Mouse (Mus musculus) stomach, postnatal 0 days (tissue): ENCODE measurements around the gene Rnf220. TPM values are rescaled to one million over a fixed set of nuclear protein-coding genes. Genes with fewer than 3 reads are reported as not detected.

ENCODE experiments used
- ATAC-seq: fragments of 200-750 bp; cut with Nextera tagmentation; 2 replicates; pipeline ENCODE4 v1.8.0; 2017; ENCODE audit not compliant: low FRiP score, low TSS enrichment
- DNase-seq: peaks from one replicate; pipeline ENCODE4 v3.0.0-alpha.2; 2016; ENCODE audit warnings: low spot score
- H3K27ac ChIP-seq: fragments of 300-500 bp; sonication (generic); replicated peaks from 2 replicates; pipeline ENCODE4 v1.5.1; 2014; ENCODE audit warnings: mild to moderate bottlenecking, control low read depth
- H3K27me3 ChIP-seq: fragments of 300-500 bp; sonication (generic); 2 replicates; pipeline ENCODE4 v1.6.1; 2014; ENCODE audit warnings: low read length; ENCODE audit not compliant: control insufficient read depth, insufficient read depth
- H3K36me3 ChIP-seq: fragments of 300-500 bp; sonication (generic); 2 replicates; pipeline ENCODE4 v1.6.1; 2014; ENCODE audit warnings: low read length, mixed read lengths; ENCODE audit not compliant: control insufficient read depth, insufficient read depth
- H3K4me1 ChIP-seq: fragments of 300-500 bp; sonication (generic); replicated peaks from 2 replicates; pipeline ENCODE4 v1.6.1; 2014; ENCODE audit warnings: antibody characterized with exemption; ENCODE audit not compliant: control insufficient read depth, insufficient read depth
- H3K4me2 ChIP-seq: fragments of 300-500 bp; sonication (generic); replicated peaks from 2 replicates; pipeline ENCODE4 v1.6.1; 2014; ENCODE audit warnings: low read depth, mild to moderate bottlenecking, control low read depth, moderate library complexity
- H3K4me3 ChIP-seq: fragments of 300-500 bp; sonication (generic); 2 replicates; pipeline ENCODE4 v1.5.1; 2014; ENCODE audit warnings: low read depth, low read length, control low read depth
- H3K9ac ChIP-seq: fragments of 300-500 bp; sonication (generic); 2 replicates; pipeline ENCODE4 v1.6.1; 2014; ENCODE audit warnings: mild to moderate bottlenecking, low read length, control low read depth, mixed read lengths
- H3K9me3 ChIP-seq: fragments of 300-500 bp; sonication (generic); 2 replicates; pipeline ENCODE4 v1.6.1; 2016; ENCODE audit warnings: low read length; ENCODE audit not compliant: control insufficient read depth
- CTCF ChIP-seq: IDR thresholded peaks from 2 replicates; pipeline ENCODE4 v1.5.1; 2016; ENCODE audit warnings: antibody characterized with exemption, low read depth, mild to moderate bottlenecking, moderate library complexity
- EP300 ChIP-seq: optimal IDR thresholded peaks from 2 replicates; pipeline ENCODE3; 2016; ENCODE audit warnings: antibody characterized with exemption
- WGBS: fragments of 180-500 bp; shearing (Covaris S2); extraction: QIAGEN DNeasy Blood & Tissue Kit; methylation state at CpG from one replicate; pipeline ENCODE4 v1.1.7; 2014; 5-methylcytosine and 5-hydroxymethylcytosine counted together
- polyA plus RNA-seq: library from polyadenylated mRNA; unstranded; fragments of >200 nt; fragmentation: Nextera tagmentation; extraction: Ambion mirVana; gene quantifications from 2 replicates; pipeline ENCODE4 v1.2.1, GENCODE M21; 2015

Gene Rnf220
- polyA plus RNA-seq, 1 experiment from 2014 or later: 33.0 TPM

DNA sequence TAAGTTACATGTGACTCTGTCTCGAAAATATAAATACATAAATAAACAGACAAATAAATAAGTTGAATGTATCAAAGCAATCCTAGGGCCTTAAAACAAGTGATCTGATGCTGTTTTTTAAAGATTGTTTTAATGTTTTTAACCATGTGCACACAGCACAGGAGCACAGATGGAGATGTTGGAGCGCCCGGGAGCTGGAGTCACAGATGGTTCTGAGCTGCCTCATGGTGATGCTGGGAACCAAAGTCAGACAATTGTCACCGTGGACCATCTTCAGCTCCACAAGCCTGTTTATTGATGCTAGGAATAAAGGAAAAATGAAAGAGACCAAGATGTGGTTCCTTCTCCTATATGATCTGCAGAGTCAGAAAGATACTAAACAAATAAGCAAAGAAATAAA lies 21.4 kb upstream of the Rnf220 start:
- H3K27me3 ChIP-seq: no peaks in the 10 kb centered on the region
- H3K9me3 ChIP-seq: no peaks in the 10 kb centered on the region
- H3K4me2 ChIP-seq: no peak overlapping the region
- H3K4me3 ChIP-seq: no peak overlapping the region
- WGBS: 91% methylated on average over 4 of the region's 4 CpGs
- H3K9ac ChIP-seq: no peak overlapping the region
- H3K36me3 ChIP-seq: no peaks in the 10 kb centered on the region
- TF ChIP-seq CTCF (no peak), EP300 (no peak)
- ATAC-seq: no peak
- H3K27ac ChIP-seq: no peak overlapping the region
- H3K4me1 ChIP-seq: no peaks in the 10 kb centered on the region
- no peak for DNase-seq

DNA sequence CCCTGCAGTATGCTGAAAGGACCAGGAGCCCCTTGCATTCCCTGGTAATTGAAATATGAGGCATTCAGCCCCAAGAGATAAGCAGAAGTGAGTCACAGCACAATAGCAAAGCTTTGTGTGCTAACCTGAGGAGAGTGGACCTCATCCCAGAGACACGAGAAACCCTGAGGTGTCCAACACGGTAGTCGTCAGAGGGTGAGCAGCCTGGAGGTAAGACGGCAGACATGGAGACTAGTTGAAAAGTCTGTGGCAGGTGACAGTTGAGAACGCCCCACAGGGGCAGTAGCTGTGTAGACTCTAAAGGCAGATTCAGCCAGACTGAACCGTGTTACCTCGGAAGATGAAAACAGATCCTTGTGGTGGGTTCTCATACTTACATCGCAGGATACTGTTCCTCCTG lies 2.2 kb upstream of the Rnf220 start:
- Histone ChIP-seq H3K4me1 (no peaks in the 10 kb centered on the region), H3K4me2 (no peak overlapping the region), H3K27ac (no peak overlapping the region), H3K4me3 (no peak overlapping the region), H3K27me3 (peaks cover 11% of the 10 kb centered on the region), H3K9me3 (peaks cover 3% of the 10 kb centered on the region; the same call in 1 of the 2 replicates), H3K9ac (no peak overlapping the region), H3K36me3 (no peaks in the 10 kb centered on the region)
- no peak for ATAC-seq
- no peak for TF ChIP-seq EP300
- TF ChIP-seq CTCF: no peak
- DNase-seq: no peak
- 86% methylated on average over 8 of the region's 8 CpGs for WGBS

GRCm38 (mm10) chr4:117495869-117496401 lies 917 bp downstream of the Rnf220 start:
- 2% methylated on average over 33 of the region's 33 CpGs for WGBS

GRCm38 (mm10) chr4:117494911-117495501 lies 1.8 kb downstream of the Rnf220 start:
- Histone ChIP-seq H3K9me3 (no peaks in the 10 kb centered on the region), H3K4me2 (peak overlapping the region; percentile 69), H3K4me1 (no peaks in the 10 kb centered on the region), H3K9ac (peak overlapping the region; percentile 48; the same call in 1 of the 2 replicates), H3K36me3 (no peaks in the 10 kb centered on the region), H3K27me3 (peaks cover 24% of the 10 kb centered on the region), H3K27ac (no peak overlapping the region), H3K4me3 (peak overlapping the region; percentile 43)
- TF ChIP-seq EP300: no peak
- TF ChIP-seq CTCF: no peak
- ATAC-seq (0 out of 2 replicates have a peak, but pooled peaks have one; percentile 8), DNase-seq (peak; percentile 34)
- 1% methylated on average over 43 of the region's 47 CpGs for WGBS

More at GRCm38 (mm10) chr4:117495869-117496401, 917 bp downstream of the Rnf220 start:
- DNase-seq (peak; percentile 32), ATAC-seq (no peak)
- TF ChIP-seq CTCF (no peak), EP300 (no peak)
- Histone ChIP-seq H3K9ac (peak overlapping the region; percentile 38; the same call in 1 of the 2 replicates), H3K36me3 (no peaks in the 10 kb centered on the region), H3K4me2 (peak overlapping the region; percentile 64), H3K27me3 (peaks cover 24% of the 10 kb centered on the region), H3K9me3 (no peaks in the 10 kb centered on the region), H3K27ac (no peak overlapping the region), H3K4me3 (peak overlapping the region; percentile 42), H3K4me1 (no peaks in the 10 kb centered on the region)

DNA sequence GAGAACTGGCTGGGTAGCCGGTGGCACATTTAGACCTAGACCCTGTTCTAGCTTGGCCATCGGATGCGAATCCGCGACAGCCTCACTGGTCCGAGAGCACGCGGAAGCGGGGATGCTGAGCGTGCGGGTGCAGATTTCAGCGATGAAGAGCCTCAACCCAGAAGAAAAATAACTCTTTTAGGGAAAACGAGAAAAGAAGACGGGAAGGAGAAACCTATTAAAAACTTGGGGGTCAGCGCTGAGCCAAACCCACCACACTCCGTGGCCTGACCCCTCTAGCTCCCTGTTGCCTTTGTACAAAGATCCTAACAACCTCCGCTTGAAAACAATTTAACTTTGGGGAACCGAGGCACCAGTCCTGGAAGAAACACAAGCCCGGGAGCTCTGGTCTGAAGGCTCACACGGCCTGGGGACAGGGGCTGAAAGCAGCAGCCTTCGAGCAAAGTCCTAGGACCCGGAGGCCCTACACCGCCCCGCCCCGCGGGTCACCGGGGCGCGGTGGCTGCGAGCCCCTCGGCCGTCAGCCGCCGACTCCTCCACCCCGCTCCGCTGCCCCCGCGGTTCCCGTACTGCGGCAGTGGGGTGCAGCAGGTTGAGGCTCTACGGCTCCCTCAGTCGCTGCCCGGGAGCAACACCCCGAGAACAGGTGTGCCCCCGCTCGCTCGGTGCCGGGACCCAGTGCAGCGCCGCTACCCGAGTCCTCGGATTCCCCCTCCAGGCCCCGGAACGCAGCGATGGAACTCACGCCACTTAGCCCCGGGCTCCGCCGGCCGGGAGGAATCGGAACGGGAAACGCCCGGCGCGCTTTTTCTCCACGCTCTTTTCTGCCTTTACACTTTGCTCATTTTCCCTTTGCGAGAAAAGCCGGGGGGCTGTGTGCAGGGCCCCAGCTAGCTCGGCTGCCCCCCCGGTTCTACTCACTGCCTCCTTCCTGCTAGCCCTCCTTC lies 2.7 kb downstream of the Rnf220 start:
- peak overlapping the region; percentile 27; the same call in 1 of the 2 replicates for H3K9ac ChIP-seq

More for the DNA sequence above, 2.7 kb downstream of the Rnf220 start:
- Histone ChIP-seq H3K9me3 (no peaks in the 10 kb centered on the region), H3K4me3 (peak overlapping the region; percentile 43), H3K27me3 (peaks cover 24% of the 10 kb centered on the region), H3K36me3 (no peaks in the 10 kb centered on the region), H3K4me1 (no peaks in the 10 kb centered on the region), H3K4me2 (peak overlapping the region; percentile 69), H3K27ac (0 out of 2 replicates have a peak overlapping the region, but pooled peaks have one; percentile 8)
- ATAC-seq: peak; percentile 28; the same call in 1 of the 2 replicates
- TF ChIP-seq EP300: no peak
- no peak for TF ChIP-seq CTCF
- DNase-seq: peak; percentile 31
- 2% methylated on average over 69 of the region's 71 CpGs for WGBS
